Mouse (Mus musculus) granulocyte monocyte progenitor cell, adult 5-6 weeks (primary cell): ENCODE data around the gene Erich6. TPM values are rescaled to one million over a fixed set of nuclear protein-coding genes. Genes with fewer than 3 reads are reported as not detected.

Experiments
- total RNA-seq, 2 experiments: library from RNA; stranded (forward) in 1 of 2; stranded (reverse) in 1 of 2; fragments of 200-712, 200-1000 nt in 1 of 2; fragments of >200 nt in 1 of 2; fragmentation: Nextera tagmentation in 1 of 2; gene quantifications; 2 replicates each; pipeline ENCODE4 v1.2.3; 2014 to 2017

Erich6 gene
- total RNA-seq, 2 experiments from 2014 or later, result not detected

Other genes starting within 250 kb of the Erich6 start
- gene Tsc22d2, start 222.5 kb downstream of the Erich6 start, total RNA-seq (2014; fragmentation: Nextera tagmentation), result 9.2 and 14.0 TPM in 2 replicates
- 7.9 and 11.0 TPM in 2 replicates for gene Tsc22d2, start 222.5 kb downstream of the Erich6 start, total RNA-seq (2017)
- gene Eif2a, start 111.4 kb downstream of the Erich6 start, total RNA-seq (2014; fragmentation: Nextera tagmentation), result 99.7 and 127 TPM in 2 replicates
- gene Eif2a, start 111.4 kb downstream of the Erich6 start, total RNA-seq (2017), result 99.8 and 121 TPM in 2 replicates
- 117 and 128 TPM in 2 replicates for gene Serp1, start 111.3 kb downstream of the Erich6 start, total RNA-seq (2014; fragmentation: Nextera tagmentation)
- gene Serp1, start 111.3 kb downstream of the Erich6 start, total RNA-seq (2017), result 140 and 165 TPM in 2 replicates
- gene Selenot, start 60.6 kb downstream of the Erich6 start, total RNA-seq (2014; fragmentation: Nextera tagmentation), result 80.8 and 97.3 TPM in 2 replicates
- 158 and 187 TPM in 2 replicates for gene Selenot, start 60.6 kb downstream of the Erich6 start, total RNA-seq (2017)
- 8.3 and 9.4 TPM in 2 replicates for gene Siah2, start 55.2 kb upstream of the Erich6 start, total RNA-seq (2014; fragmentation: Nextera tagmentation)
- gene Siah2, start 55.2 kb upstream of the Erich6 start, total RNA-seq (2017), result 8.7 and 13.8 TPM in 2 replicates
- gene Mindy4b-ps, start 185.1 kb upstream of the Erich6 start, total RNA-seq (2014; fragmentation: Nextera tagmentation), result not detected in 2 replicates
- gene Mindy4b-ps, start 185.1 kb upstream of the Erich6 start, total RNA-seq (2017), result not detected in 2 replicates
- gene Clrn1, start 248.1 kb upstream of the Erich6 start, total RNA-seq (2014; fragmentation: Nextera tagmentation), result not detected in 2 replicates
- gene Clrn1, start 248.1 kb upstream of the Erich6 start, total RNA-seq (2017), result not detected in 2 replicates